Mouse (Mus musculus) WW6 (cell line): Measurements from ENCODE around the gene Nabp2.

Source experiments
- DNase-seq: peaks from one replicate; pipeline ENCODE4 v3.0.0-alpha.2; 2013; ENCODE audit warnings: low read depth, low spot score

Nabp2 gene

DNA sequence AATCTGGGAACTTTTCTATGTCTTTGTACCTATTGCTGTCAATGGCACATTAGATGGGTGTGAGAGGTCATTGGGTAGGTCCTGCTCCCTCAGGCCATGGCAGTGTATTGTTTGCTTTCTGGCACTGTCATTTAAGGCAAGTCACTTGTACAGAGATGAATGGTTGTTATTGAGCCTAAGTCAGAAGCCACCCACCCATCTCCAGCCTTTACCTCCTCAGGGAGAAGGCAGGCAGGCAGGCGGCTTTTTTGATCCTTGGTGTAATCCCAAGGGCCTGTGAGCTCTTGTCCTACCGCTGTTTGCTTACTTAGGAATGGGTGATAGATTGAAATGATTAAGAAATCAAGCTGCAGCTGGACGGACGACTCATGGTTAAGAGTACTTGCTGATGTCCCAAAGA, 18.2 kb upstream of the Nabp2 start:
- no peak for DNase-seq

DNA sequence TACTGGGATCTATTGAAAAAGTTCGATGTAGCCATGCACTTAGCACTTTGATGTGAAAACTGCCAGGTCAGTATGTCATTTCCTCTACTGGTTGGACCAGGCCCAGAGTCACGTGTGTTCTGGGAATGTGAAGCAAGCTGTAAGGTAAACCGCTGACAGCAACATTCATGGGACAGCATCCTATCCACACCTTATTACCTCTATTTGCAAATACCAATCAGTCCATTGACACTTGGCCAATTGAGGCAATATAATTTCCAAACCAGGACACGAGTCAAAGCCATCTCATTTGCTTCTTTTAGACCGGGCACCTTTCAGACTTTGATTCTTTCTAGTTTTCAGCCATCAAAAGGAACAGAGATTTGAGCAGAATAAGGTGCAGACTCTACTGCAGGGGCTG, 17.8 kb upstream of the Nabp2 start:
- no peak for DNase-seq

- DNase-seq: no peak
Observed at GRCm38 (mm10) chr10:128425260-128425659, 14.0 kb upstream of the Nabp2 start.

DNA sequence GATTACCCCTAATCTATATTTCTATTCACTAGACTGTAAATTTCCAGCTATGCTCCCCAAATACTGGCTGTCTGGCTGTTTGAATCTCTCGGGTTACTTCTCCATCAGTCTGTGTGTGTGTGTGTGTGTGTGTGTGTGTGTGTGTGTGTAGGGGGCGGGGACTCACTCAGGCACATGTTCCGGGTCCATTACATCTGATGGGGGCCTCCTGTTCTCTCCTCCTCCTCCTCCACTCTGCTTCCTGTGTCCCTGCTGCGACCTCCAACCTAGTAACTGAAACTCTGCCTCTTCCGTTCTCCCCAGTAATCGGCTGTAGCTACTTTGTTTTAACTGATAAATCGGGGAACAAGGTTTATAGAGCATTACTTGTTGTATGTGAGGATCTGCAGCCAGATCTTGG, 13.3 kb upstream of the Nabp2 start:
- no peak for DNase-seq

- DNase-seq: no peak
Observed at GRCm38 (mm10) chr10:128422426-128422825, 11.1 kb upstream of the Nabp2 start.

GRCm38 (mm10) chr10:128414848-128415247, 3.6 kb upstream of the Nabp2 start:
- DNase-seq: no peak

GRCm38 (mm10) chr10:128413076-128413475, 1.8 kb upstream of the Nabp2 start:
- no peak for DNase-seq

- no peak for DNase-seq
Observed at GRCm38 (mm10) chr10:128412558-128412957, 1.3 kb upstream of the Nabp2 start.

- DNase-seq: no peak
Observed at GRCm38 (mm10) chr10:128412055-128412381, 726 bp upstream of the Nabp2 start.

DNA sequence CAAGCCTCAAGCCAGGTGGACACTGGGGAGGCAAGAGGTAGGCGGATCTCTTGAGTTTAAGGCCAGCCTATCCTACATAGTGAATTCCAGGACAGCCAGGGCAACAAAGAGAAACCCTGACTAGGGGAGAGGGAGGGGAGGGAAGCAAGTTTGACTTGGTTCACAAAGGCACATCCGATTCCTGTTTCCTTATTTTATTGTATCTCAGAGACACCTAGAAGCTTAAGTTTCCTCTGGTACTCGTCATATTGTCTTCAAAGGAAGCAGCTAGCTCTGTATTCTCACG, 789 bp downstream of the Nabp2 start:
- no peak for DNase-seq

DNA sequence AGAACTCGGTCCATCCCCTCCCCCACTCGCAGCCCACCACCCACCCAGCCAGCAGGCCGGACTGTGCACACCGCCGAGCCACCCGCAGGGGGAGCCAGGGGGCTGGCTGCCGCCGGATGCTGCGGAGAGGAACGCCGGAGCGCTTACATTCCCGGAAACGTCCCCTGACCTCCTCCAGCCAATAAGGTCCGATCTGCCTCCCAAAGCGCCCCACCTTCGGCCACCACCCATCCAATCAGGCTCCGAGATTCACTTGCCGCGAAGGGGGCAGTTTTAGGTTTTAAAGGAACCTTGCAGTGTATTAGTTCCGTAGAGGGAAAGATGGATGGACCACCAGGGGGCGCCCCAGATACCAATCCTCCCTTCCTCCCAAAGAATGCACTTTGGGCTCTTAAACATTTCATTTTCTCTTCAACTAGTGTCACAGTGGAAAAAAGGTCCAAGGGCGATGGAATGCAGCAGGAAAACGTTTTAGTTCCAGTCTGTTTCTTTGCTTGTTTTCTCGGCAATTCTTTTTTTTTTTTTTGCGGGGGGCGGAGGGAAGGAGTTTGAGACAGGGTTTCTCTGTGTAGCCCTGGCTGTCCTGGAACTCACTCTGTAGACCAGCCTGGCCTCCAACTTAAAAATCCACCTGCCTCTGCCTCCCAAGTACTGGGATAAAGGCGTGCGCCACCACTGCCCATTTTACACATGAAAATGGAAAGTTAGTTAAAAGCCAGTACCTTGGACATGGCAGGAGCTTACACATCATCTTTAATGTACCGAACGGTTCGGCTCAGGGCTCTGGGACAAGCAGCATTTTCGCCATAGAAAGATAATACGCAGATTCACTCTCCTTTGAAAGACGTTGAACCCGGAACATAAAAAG, 1.4 kb downstream of the Nabp2 start:
- peak; percentile 94 for DNase-seq

GRCm38 (mm10) chr10:128408591-128409535, 2.4 kb downstream of the Nabp2 start:
- no peak for DNase-seq

DNA sequence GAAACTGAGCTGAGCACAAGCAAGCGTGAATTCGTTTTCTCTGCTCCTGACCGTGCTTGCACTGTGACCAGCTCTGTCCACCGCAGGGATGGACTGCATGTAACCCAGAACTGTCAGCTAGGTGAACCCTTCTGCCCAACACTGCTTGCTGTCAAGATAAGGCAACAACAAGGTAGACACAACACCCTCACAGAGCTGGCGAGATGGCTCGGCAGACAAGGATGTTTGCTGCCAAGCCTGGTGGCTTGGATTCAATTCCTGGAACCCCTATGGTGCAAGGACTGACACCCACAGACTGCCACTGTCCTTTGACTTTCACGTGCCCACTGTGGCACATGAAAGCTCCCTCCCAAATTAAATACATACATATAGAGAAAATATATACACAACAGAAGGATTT, 7.4 kb downstream of the Nabp2 start:
- no peak for DNase-seq

GRCm38 (mm10) chr10:128401638-128402037, 9.7 kb downstream of the Nabp2 start:
- no peak for DNase-seq

GRCm38 (mm10) chr10:128401056-128401455, 10.2 kb downstream of the Nabp2 start, which contains the start of gene Slc39a5:
Gene Slc39a5 (minus strand): TSS chr10:128401229.
- DNase-seq: no peak

- no peak for DNase-seq
Observed at GRCm38 (mm10) chr10:128400338-128400737, 11.0 kb downstream of the Nabp2 start.

- DNase-seq: no peak
Observed at GRCm38 (mm10) chr10:128397466-128397865, 13.8 kb downstream of the Nabp2 start.

GRCm38 (mm10) chr10:128396716-128397264, 14.5 kb downstream of the Nabp2 start:
- DNase-seq: no peak

GRCm38 (mm10) chr10:128396017-128396673, 15.1 kb downstream of the Nabp2 start:
- no peak for DNase-seq

DNA sequence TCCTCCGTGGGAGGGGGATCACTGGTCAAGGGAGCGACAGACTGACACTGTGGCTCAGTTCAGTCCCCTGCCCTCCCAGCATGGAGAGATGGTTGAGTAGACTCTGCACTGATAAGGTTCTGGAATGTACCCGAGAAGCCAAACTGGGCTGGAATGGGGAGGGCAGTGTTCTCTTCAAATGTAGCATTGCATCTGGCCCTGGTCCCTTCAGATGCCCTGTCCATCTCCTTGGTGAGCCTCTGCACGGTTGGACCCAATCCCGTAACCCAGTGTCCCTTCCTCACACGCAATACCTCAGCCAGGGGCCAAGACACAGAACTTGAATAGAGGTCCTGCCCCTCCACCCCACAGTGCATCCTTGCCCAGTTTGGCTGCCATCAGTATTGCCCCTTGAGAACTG, 19.4 kb downstream of the Nabp2 start:
- no peak for DNase-seq

DNA sequence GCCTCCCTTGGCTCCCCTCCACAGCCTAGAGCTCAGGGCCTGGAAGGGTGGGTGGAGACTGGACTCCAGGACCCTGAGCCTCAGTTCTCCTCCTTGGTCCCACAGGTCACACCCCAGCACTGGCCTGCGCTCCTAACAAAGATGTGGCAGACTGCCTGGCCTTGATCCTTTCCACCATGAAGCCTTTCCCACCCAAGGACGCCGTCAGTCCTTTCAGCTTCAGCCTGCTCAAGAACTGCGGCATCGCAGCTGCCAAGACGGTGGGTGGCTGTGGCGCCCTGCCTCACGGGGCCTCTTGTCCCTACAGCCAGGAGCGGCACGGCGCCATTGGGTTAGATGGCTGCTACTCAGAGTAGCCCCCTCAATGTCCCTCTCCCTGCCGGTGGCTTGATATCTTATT, 20.9 kb downstream of the Nabp2 start:
- no peak for DNase-seq

DNA sequence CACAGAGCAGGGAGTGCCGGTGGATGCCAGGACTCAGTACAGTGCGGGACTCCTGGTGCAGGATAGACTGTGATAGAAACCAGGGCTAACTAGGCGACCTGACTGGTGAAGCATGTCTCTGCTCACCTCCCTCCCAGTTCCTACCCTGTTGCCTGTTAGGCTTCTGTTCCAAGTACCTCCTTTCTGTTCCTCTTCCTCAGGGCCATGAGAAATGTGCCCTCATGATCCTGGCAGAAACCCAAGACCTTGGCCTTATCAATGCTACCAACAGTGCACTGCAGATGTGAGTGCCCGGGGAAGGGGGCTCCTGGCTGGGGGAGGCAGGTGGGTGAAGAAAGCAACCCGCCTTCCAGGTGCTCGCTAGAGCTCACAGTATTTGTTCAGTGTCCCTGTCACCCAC, 21.7 kb downstream of the Nabp2 start:
- no peak for DNase-seq
